Mouse (Mus musculus) v-Abl transformed pro-B cells (cell line): Measurements from ENCODE around the gene Sdc4.

ENCODE experiments used
- in situ Hi-C, 2 experiments: fragments of 400-800 bp; cut with MboI; formaldehyde crosslinking; loops; one replicate each; pipeline ENCODE4 v1.15.1; 2025; ENCODE audit not compliant: unreplicated experiment in 2 of 2

Gene Sdc4

DNA sequence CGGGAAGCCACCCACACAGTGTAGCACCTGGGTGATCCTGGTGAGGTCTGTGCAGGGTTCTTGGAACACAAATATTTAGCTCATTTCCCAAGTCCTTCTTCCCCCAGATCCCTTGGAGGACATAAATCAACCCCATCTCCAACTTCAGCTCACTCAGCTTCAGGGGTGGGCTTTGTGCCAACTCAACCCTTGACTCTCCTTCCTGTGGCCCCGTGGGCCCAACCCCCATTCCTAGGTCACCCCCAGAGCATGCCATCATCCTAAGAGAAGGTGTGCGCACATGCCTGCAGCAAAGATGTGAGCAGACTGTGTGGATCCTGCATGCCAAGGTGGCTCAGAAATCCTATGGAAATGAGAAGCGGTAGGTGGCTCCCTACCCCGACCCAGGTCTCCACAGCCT, 38.2 kb downstream of the Sdc4 start:
- in situ Hi-C loops, result no loop called here

DNA sequence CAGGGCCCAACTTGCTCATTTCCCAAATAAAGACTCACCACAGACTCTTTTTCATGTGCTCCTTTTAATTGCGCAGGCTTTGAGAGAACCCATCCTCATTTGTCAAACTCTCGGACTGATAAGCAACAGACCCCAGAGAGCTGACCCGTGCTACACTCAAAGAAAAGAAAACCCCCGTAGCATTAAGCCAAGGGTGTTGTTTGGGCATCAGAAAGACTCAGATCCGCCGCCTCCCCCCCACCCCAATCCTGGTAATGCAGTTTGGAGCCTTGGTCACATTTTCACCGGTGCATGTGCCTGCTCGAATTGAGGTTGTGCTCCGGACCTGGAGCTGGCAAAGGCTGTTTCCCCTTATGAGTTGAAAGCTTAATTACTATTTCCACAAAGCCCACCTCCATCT, 38.6 kb downstream of the Sdc4 start, which contains the start of gene Matn4:
Gene Matn4, minus strand, starts transcription at position 101 of the 400 bp plus-strand sequence.
- in situ Hi-C loops, result no loop called here

DNA sequence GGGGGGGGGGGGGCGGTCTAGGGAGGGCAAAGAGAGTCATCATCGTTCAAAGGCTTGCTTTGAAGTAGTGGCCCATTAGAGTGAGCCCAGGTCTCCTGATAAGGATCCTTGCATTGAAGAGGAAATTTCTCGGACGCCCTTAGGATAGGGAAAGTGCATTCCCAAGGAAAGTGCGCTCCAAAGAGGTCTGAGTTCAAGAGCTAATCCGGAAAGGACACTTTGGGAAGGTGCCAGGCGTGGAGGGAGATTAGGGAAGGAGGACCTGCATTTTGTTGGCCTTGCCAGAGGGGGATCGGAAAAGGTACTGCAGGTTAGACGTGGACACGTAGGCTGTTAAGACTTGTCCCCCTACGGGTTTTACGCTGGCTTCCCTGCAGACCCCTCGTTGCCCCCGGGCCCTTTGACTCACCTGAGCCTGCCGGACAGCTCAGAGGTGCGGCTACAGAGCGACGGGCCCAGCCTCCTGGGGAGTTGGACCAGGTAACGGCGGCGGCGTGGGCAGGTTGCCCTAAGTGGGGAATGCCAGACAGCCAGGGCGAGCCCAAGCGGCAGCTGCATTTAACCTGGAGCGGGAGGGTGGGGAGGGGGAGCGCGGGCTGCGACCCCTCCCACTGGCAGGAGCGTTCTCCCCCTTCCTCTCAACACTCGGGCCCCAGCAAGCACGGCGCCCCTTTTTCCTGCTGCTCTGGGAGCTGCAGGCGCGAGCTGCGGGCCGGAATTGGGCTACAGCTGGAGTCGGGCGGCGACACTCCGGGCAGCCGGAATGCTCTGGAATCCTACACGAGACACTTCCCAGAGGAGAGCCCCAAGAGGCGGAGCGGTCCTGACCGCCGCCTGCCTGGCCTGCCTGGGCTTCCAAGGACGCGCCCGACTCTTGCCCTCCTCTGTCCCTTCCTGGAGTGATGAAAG, 39.4 kb downstream of the Sdc4 start:
- in situ Hi-C loops, result no loop called here

DNA sequence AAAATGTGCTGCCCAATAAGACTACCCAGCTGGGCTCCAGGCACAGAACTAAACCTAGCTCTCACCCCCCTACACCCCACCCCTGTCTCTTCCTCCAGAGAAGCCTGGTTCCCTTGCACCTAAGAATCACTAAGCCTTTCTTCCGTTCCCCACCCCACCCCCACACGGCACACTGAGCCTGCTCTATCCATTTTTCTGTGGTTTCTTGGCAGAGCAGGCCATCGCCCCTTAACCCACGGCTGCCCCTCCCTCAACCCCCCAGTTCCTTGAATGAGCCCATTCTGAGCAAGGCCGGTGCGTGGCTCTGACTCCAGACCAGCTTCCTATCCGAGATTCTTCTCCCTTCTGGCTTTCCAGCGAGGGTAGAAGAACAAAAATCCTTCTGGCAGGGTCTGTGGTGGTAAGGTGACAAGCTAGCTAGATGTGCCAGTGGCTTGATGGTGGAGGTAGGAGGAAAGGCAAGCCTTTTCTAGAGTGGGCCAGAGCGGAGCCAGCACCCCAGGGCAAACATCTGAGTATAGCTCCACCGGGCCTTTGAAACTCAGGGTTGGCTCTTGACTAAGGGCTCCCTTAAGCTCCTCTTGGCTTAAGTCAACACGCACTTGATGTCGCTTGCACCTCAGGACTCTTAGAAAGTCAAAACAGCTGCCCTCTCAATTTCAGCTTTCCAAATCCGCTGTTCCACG, 40.1 kb downstream of the Sdc4 start:
- in situ Hi-C loops, result no loop called here

DNA sequence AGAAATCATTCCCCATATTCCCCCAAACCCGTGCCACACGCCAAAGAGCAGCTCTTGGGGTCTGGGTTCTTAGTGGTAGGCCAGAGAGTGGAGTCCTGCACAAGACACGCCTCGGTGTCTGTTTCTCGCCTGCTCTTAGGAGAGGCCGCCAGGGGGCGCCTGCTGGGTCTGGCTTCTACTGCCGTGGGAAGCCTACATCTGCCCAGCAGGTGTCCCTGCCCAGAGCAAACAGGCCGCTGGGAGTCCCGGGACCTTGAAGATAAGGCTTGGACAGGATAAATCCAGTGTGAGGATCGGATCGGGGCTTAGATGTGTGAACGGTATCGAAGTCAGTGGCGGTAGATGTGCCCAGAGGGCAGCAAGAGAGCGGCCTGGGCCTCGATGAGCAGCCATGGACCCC, 40.8 kb downstream of the Sdc4 start, which contains the start of gene Rbpjl:
Gene Rbpjl, plus strand, starts transcription at position 236 of the 400 bp plus-strand sequence.
- in situ Hi-C loops, result no loop called here

DNA sequence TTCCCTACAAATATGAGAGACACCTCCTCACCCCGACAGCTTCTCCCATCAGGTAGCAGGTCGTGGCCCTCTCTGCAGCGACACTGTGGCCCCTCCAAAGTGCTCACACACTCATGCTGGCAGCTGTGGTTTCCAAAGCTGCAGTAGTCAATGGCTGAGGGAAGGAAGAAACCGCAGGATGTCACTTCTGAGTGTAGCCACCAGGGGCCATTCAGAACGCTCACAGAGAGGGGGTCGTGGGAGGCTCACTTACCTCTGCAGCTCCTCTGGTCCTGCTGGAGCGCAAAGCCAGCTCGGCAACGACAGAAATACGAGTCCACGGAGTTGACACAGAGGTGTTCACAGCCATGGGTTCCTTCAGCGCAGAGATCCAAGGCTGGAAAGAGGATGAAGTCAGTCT, 46.8 kb downstream of the Sdc4 start:
- in situ Hi-C loops, result no loop called here

DNA sequence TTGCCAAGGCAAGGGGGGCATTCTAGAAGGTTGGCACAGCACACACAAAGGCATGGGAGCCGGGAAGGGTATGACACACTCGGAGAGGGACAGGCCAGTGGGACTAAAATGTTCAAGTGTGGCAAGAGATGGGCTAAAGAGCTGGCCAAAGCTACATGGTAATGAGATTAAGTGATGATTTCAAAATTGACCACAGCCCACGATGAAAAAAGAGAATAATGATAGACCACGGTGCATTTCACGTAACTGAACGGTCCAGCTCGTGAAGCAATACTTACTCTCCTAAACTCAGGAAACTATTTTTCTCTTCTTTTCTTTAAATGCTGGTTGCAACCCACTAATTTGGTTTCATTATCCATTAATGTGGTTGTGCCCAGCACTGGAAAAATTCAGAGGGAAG, 47.6 kb downstream of the Sdc4 start:
- in situ Hi-C loops, result no loop called here

DNA sequence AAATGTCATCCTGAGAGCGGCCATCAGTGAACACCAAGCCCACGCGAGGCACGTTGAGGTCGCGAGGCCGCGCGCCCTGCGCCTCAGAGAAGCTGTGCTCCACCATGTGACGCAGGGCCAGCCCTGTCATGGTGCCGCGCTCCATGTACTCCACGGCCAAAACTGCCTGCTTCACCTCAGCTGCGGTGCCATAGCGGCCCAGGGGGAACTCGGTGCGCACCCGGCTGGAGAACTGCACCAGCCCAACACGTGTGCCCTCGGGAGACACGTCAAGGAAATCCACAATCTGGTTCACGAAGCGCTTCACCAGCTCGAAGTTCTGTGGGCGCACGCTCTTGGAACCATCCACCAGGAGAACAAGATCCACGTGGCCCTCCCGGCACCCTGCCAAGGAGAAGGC, 50.6 kb downstream of the Sdc4 start:
- in situ Hi-C loops, result no loop called here

DNA sequence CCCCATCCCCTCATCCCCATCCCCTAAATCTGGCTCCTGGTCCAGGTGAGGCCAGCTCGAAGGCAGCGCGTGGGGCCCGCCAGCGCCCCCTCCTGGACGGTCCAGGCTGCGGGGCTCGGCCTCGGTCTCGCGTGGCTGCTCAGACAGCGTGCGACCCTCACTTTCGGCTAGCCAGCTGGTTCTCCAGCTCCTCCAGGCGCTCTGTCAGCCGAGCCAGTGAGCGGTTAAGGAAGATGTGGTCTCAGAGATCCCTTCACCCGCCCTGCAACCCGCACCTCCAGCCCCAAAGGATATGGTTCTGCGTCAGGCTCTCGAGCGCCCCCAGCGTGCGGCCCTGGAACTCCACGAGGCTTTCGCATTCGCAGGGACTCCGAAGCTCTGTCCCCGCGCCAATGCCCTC, 54.2 kb downstream of the Sdc4 start:
- in situ Hi-C loops, result loop anchor here (5.0 to 10.0 kb wide), 2 partner anchors 37 to 205 kb away; partner anchors contain the start of gene Wfdc5 (in 1 of the 2)

DNA sequence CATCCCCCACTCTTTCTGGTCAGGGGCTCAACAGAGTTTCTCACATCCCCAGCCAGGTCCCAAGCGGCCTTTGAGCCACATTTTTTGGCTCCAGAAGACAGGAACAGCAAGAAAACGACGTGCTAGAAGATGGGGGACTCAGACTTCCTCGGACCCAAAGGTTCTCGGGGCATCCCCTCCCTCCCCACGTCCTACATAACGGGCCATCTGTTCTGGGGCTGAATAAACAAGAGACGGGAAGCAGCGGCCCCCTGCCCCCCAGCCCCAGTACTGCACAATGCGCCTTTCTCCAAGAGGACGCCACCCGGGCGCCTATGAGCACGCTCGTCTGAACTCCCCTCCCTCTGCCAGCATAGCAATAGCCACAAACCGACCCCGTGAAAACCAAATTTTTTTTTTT, 54.7 kb downstream of the Sdc4 start, which contains the start of gene Slpi:
Gene Slpi, minus strand, starts transcription at position 76 of the 400 bp plus-strand sequence.
- in situ Hi-C loops, result loop anchor here (5.0 to 10.0 kb wide), 2 partner anchors 37 to 204 kb away; partner anchors contain the start of gene Wfdc5 (in 1 of the 2)

DNA sequence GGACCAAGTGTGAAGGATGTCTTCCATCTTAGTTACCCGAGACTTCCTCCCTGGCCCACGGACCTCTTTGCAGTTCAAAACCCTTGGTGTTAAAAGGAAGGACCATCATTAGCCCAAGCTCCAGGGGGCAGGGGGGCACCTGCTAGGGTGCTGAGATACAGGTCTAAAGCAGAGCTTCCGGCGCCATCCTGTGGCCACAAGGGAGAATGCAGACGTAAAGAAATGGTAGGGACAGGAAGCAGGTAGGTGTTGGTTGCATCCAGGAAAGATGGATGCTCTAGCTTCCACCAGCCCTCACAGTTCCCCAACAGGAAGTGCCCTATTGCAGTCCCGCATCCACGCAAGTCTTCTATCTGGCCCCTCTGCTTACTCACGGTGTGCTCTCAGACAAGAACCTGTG, 56.7 kb downstream of the Sdc4 start:
- in situ Hi-C loops, result loop anchor here (5.0 to 10.0 kb wide), 2 partner anchors 35 to 202 kb away; partner anchors contain the start of gene Wfdc5 (in 1 of the 2)

DNA sequence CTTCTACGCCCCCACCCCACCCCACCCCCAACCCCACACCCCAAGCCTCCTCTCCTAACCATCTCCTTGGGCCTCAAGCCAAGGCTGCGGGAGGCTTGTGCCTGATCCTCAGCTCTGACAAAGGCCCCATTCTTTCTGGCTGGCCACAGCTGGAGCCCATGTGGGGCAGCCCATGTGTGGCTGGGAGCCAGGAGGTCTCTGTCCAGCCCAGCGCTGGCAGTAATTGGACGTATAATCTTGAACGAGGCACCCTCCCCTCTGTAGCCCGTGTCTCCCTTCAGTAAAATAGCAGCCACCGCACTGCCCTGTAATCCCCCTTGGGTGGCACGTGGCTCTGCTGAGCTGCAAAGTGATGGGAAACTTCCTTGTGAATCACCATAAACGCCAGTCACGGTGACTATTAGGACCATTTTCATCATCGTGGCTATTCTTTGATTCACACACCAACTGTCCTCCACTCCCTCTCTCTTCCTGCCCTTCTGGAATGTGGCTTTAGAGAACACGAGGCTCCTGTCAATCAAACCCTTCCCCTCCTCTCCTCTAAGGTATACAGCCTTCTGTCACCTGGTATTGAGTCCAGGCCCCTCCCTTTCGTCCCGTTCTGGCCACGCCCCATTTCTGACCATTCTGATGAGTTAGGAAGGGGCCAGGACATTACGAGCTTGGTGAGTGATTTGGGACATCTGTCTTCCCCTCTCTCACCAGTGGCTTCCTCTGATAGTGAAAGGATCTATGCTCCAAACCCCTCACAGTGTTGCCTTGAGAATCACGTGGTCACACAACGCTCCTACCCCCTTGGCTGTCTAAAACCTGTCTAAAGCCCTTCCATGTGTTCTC, 57.5 kb downstream of the Sdc4 start:
- in situ Hi-C loops, result loop anchor here (5.0 to 10.0 kb wide), 2 partner anchors 34 to 201 kb away; partner anchors contain the start of gene Wfdc5 (in 1 of the 2)

DNA sequence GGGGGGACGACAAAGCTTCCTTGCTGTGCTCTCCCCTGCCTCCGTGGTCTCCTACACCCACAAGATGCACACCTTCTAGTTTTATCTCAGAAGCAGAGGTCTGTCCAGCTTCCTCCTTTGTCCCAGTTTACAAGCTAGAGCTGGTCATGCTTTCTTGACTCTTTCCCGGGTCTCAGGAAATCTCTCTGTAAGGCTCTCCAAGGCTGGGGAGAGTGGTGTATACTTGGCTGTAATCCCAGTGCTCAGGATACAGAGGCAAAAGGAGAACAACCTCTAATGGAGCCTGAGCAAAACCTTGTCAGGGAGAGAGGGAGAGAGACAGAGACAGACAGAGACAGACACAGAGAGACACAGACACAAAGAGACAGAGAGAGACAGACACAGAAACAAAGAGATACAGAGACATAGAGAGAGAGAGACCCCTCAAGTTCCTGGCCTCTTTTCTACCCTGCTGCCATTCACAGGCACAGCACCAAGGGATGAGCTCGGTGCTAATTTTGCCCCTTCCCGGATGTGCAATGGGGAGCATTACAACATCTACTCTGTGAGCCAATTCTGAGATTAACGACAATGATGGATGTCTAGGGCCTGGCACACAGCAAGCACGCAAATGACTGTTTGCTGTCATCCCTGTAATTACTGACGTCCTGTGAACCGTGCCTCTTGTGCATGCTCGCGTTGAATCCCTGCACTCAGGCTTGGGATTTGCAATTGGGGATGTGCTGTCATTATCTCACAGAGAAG, 59.9 kb downstream of the Sdc4 start:
- in situ Hi-C loops, result loop anchor here in 1 of 2 experiments (10.0 kb wide), 1 partner anchor 199 kb away; the partner anchor contains the start of gene Wfdc5

DNA sequence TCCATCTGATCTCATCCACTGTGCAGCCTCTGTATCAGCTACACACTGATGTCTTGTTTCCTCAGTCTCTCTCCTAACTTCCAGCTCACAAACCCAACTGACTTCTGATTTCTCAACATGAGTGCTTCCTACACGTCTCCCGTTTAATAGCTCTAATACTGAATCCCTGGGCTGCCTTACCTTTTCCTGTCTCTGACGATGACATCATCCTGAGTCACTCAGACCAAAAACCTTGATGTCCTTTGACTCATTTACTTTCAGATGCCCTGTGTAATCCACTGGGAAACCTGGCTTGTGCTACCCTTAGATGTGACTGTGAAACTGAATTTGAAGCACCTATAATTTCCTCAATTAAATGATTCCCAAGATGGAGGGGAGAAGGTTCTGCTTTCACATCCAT, 60.7 kb downstream of the Sdc4 start:
- in situ Hi-C loops, result loop anchor here in 1 of 2 experiments (10.0 kb wide), 1 partner anchor 198 kb away; the partner anchor contains the start of gene Wfdc5

DNA sequence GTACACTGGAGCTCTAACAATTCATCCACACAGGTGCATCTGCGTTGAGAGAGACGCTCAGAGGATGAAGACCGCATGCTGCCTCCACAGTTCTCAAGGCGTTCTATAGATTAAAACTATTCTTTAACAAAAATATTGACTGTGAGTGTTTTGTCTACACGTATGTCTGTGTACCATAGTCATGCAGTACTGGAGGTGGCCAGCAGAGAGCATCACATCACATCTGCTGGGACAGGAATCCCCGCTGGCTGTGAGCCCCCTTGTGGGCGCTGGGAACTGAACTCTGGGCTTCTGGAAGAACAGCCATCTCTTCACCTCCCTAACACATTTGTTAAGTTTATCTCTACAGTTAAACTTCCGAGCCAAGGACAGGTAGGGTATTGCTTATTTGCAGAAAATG, 62.0 kb downstream of the Sdc4 start:
- in situ Hi-C loops, result loop anchor here in 1 of 2 experiments (10.0 kb wide), 1 partner anchor 197 kb away; the partner anchor contains the start of gene Wfdc5

DNA sequence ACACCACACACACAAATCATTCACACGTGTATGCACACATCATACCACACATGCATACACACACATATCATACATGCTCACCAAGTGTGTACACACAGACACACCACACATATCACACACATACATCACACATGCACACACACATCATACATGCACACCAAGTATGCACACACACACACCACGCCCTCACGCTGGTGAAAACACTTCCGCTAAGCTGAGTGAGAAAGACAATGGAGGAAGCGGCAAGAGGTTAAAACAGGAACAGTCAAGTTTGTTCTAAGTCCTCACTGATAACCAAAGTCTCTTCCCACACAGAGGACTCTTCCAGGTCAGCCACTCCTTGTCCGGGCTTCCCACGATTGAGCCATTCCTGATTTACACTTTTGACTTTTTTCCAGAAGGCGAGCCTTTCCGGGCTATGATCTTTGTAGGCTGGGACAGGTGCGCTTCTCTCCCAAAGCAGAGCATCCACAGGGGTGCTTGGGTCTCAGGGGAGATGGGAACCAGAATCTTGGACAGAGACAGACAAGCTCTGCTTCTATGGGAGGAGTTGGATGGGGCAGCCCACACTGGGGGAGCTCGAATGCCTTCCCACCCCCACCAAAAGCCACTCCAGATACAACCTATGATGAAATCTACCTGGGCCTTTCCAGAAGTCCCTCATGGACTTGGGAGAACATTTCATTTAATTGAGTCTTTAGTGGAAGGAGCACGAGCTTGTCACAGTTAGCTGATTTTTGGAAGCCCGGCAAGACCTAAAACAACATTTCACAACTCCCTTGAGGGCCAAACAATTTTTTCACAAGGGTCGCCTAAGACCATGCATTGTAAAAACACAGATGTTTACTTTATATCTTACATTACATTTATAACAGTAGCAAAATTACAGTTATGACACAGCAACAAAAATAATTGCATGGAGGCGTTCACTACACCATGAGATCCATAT, 65.9 kb downstream of the Sdc4 start:
- in situ Hi-C loops, result no loop called here
